9 mouse cellular contexts compared by ENCODE assay signal in the genomic region with DNA sequence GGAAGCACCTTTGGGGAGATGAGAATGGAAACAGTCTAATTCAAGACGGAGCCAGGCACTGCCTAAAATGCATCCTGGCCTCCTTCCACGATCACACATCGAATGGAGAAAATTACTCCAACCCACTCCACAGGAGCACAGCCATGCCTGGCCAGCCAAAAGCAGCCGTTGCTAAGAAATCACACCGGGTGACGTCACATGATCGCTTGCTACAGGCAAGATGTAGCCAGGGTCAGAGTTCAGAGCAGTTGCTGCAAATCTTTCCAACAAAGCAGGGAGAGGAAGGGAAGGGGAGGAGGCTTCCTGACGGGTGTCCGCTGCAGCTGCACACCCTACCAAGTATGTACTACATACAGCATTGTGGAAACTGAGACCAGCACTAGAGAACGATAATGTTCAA.
DNase-seq lines count a peak whose midpoint lies in the region; ATAC-seq and TF ChIP-seq lines count a peak whose summit lies in the region.
"Had no signal": no experiment of that assay in that cellular context is flagged by ENCODE, and none has a peak within 500 bp of the region (broad histone marks: within the 10 kb centered on the region; RNA-seq: fewer than 3 reads in every experiment).

No protein-coding gene starts in this region.

- peaks cover 6% of the 10 kb centered on the region; the same call in 1 of the 2 replicates for H3K4me1 ChIP-seq in intestine, embryonic 15.5 days (replicated peaks)
- no peaks in the 10 kb centered on the region for H3K4me1 ChIP-seq in intestine, postnatal 0 days (replicated peaks; ENCODE audit: control insufficient read depth, insufficient read depth, low read length)
- peaks cover 14% of the 10 kb centered on the region for H3K4me1 ChIP-seq in kidney, postnatal 0 days (replicated peaks; ENCODE audit: insufficient read depth, low read length)
- peaks cover 28% of the 10 kb centered on the region for H3K4me1 ChIP-seq in midbrain, embryonic 14.5 days (ENCODE audit: control insufficient read depth, insufficient read depth, low read length)

- no peaks in the 10 kb centered on the region for H3K9me3 ChIP-seq in intestine, embryonic 15.5 days
- H3K9me3 ChIP-seq in intestine, postnatal 0 days (ENCODE audit: control insufficient read depth) = no peaks in the 10 kb centered on the region
- no peaks in the 10 kb centered on the region for H3K9me3 ChIP-seq in kidney, postnatal 0 days (replicated peaks; ENCODE audit: low read length)
- no peaks in the 10 kb centered on the region for H3K9me3 ChIP-seq in midbrain, embryonic 14.5 days (ENCODE audit: control insufficient read depth, low read length)

- peak; percentile 56; the same call in 1 of the 2 replicates for ATAC-seq in intestine, embryonic 15.5 days
- ATAC-seq in intestine, postnatal 0 days = no peak
- ATAC-seq in kidney, postnatal 0 days (replicated peaks; ENCODE audit: low FRiP score, low read depth) = peak; percentile 43; the same call in 1 of the 2 replicates
- ATAC-seq in midbrain, embryonic 14.5 days (ENCODE audit: low FRiP score, low TSS enrichment) = no peak

- no peak overlapping the region for H3K27ac ChIP-seq in intestine, embryonic 15.5 days
- H3K27ac ChIP-seq in intestine, postnatal 0 days (ENCODE audit: low read depth, low read length) = no peak overlapping the region
- H3K27ac ChIP-seq in kidney, postnatal 0 days = no peak overlapping the region
- no peak overlapping the region for H3K27ac ChIP-seq in midbrain, embryonic 14.5 days (replicated peaks; ENCODE audit: low read depth, low read length)
- H3K27ac ChIP-seq: macrophage had no signal

- no peak overlapping the region for H3K9ac ChIP-seq in intestine, embryonic 15.5 days
- no peak overlapping the region for H3K9ac ChIP-seq in intestine, postnatal 0 days (ENCODE audit: low read depth, low read length)
- H3K9ac ChIP-seq in kidney, postnatal 0 days (ENCODE audit: low read depth, low read length) = no peak overlapping the region
- H3K9ac ChIP-seq in midbrain, embryonic 14.5 days (replicated peaks; ENCODE audit: low read length) = no peak overlapping the region

- H3K36me3 ChIP-seq in intestine, embryonic 15.5 days = no peaks in the 10 kb centered on the region
- H3K36me3 ChIP-seq in intestine, postnatal 0 days (ENCODE audit: control insufficient read depth, insufficient read depth) = no peaks in the 10 kb centered on the region
- H3K36me3 ChIP-seq in kidney, postnatal 0 days (ENCODE audit: insufficient read depth, low read length) = no peaks in the 10 kb centered on the region
- H3K36me3 ChIP-seq in midbrain, embryonic 14.5 days (ENCODE audit: control insufficient read depth, insufficient read depth, low read length) = no peaks in the 10 kb centered on the region; the same call in 1 of the 2 replicates

- 35% methylated on average over 10 of the region's 10 CpGs for WGBS in intestine, embryonic 15.5 days
- 35% methylated on average over 10 of the region's 10 CpGs for WGBS in intestine, postnatal 0 days
- 12% methylated on average over 10 of the region's 10 CpGs for WGBS in kidney, postnatal 0 days
- WGBS in midbrain, embryonic 14.5 days = 38% methylated on average over 10 of the region's 10 CpGs

- no peaks in the 10 kb centered on the region for H3K27me3 ChIP-seq in intestine, embryonic 15.5 days (replicated peaks)
- no peaks in the 10 kb centered on the region for H3K27me3 ChIP-seq in intestine, postnatal 0 days (replicated peaks; ENCODE audit: control insufficient read depth, insufficient read depth, low read length)
- H3K27me3 ChIP-seq in kidney, postnatal 0 days (ENCODE audit: insufficient read depth, low read length) = no peaks in the 10 kb centered on the region
- H3K27me3 ChIP-seq in midbrain, embryonic 14.5 days (ENCODE audit: control insufficient read depth, insufficient read depth, low read length) = no peaks in the 10 kb centered on the region

- H3K4me2 ChIP-seq in intestine, embryonic 15.5 days (replicated peaks) = no peak overlapping the region
- H3K4me2 ChIP-seq in intestine, postnatal 0 days (replicated peaks; ENCODE audit: low read depth) = no peak overlapping the region
- peak overlapping the region; percentile 1; the same call in 1 of the 2 replicates for H3K4me2 ChIP-seq in kidney, postnatal 0 days (ENCODE audit: low read length)
- H3K4me2 ChIP-seq in midbrain, embryonic 14.5 days (ENCODE audit: low read length) = no peak overlapping the region

- H3K4me3 ChIP-seq in intestine, embryonic 15.5 days (replicated peaks) = no peak overlapping the region
- H3K4me3 ChIP-seq in intestine, postnatal 0 days (ENCODE audit: low read depth, low read length) = no peak overlapping the region
- no peak overlapping the region for H3K4me3 ChIP-seq in kidney, postnatal 0 days (replicated peaks; ENCODE audit: low read depth, low read length)
- no peak overlapping the region for H3K4me3 ChIP-seq in midbrain, embryonic 14.5 days (replicated peaks; ENCODE audit: low read depth, low read length)

- DNase-seq in cerebellum, postnatal 36 days = peak; percentile 32 to 34
- peak; percentile 12 to 23 for DNase-seq in heart, adult 9 months (ENCODE audit: low spot score in 2 of 2)
- peak; percentile 85 for DNase-seq in kidney, postnatal 0 days (ENCODE audit: low spot score)
- peak; percentile 63 for DNase-seq in midbrain, embryonic 14.5 days
- DNase-seq in urinary bladder, postnatal 10 days (ENCODE audit: low spot score) = no peak
- no peak for DNase-seq in urinary bladder, postnatal 25 days (ENCODE audit: low spot score)

- TF ChIP-seq CTCF in intestine, postnatal 0 days (IDR thresholded peaks at IDR 0.05; ENCODE audit: low read depth) = no peak
- no peak for TF ChIP-seq CTCF in kidney, postnatal 0 days (IDR thresholded peaks at IDR 0.05; ENCODE audit: low read depth)

Comparison
In these comparisons a context has a peak if more than half of its experiments do, and no peak if none do; other contexts are left out.
1. ATAC-seq: peak in intestine, embryonic 15.5 days (single experiment) and kidney, postnatal 0 days (single experiment); none in intestine, postnatal 0 days (single experiment) and midbrain, embryonic 14.5 days (single experiment).
2. DNase-seq: peak in cerebellum, postnatal 36 days (2 of 2), heart, adult 9 months (2 of 2), kidney, postnatal 0 days (single experiment) and midbrain, embryonic 14.5 days (single experiment); none in urinary bladder, postnatal 10 days (single experiment) and urinary bladder, postnatal 25 days (single experiment).